Mouse (Mus musculus) liver, embryonic 14.5 days (tissue): Measurements from ENCODE around the gene Cfap70.

Source experiments
- CTCF ChIP-seq: IDR thresholded peaks from 2 replicates; pipeline ENCODE4 v1.5.1; 2016; ENCODE audit warnings: antibody characterized with exemption, low read depth, control low read depth
- EP300 ChIP-seq: IDR thresholded peaks from 2 replicates; pipeline ENCODE4 v1.6.1; 2016; ENCODE audit warnings: antibody characterized with exemption, low read depth

DNA sequence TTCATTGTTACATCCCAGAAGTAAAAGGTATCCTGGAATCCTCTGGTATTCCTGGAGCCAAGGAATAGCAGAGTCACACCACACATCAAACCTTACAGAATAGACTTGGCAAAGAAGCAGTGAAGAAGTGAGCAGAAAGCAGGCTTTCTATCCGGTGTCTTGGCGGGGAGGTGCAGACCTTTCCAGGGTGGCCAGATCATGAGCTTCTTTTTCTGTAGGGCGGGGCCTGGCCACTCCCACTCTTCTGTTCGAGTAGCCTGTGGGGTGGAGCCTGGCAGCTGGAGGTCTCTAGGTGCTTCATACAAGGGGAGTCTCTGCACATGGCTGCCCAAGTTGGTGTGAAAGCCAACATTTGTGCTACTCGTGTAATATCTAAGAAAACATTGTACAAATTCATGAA, 29.2 kb upstream of the Cfap70 start:
- TF ChIP-seq CTCF (no peak), EP300 (no peak)
